Mouse (Mus musculus) myocyte (in vitro differentiated cells): ENCODE data around the gene Wdr83. TPM values are rescaled to one million over a fixed set of nuclear protein-coding genes. Genes with fewer than 3 reads are reported as not detected.

Source experiments
- H3K27me3 ChIP-seq: one replicate; pipeline ENCODE4 v1.6.1; 2011; ENCODE audit not compliant: control insufficient read depth, insufficient read depth, insufficient read length
- H3K36me3 ChIP-seq: one replicate; pipeline ENCODE4 v1.6.1; 2011; ENCODE audit not compliant: control insufficient read depth, insufficient read depth
- H3K4me2 ChIP-seq: one replicate; pipeline ENCODE4 v1.6.1; 2011; ENCODE audit warnings: low read depth, control low read depth
- H3K4me3 ChIP-seq: one replicate; pipeline ENCODE4 v1.5.1; 2011; ENCODE audit warnings: mild to moderate bottlenecking, control low read depth, moderate library complexity
- H3K79me2 ChIP-seq: one replicate; pipeline ENCODE4 v1.6.1; 2011; ENCODE audit not compliant: control insufficient read depth, insufficient read depth
- H3ac ChIP-seq: one replicate; pipeline ENCODE4 v1.6.1; 2011; ENCODE audit not compliant: control insufficient read depth, insufficient read length
- CEBPB ChIP-seq: IDR thresholded peaks from 2 replicates; pipeline ENCODE4 v1.6.1; 2011; ENCODE audit warnings: mild to moderate bottlenecking, moderate library complexity; ENCODE audit not compliant: poor library complexity, insufficient read depth, severe bottlenecking
- E2F4 ChIP-seq: IDR thresholded peaks from one replicate; pipeline ENCODE4 v1.6.1; 2011; ENCODE audit warnings: mild to moderate bottlenecking, control low read depth, moderate library complexity; ENCODE audit not compliant: insufficient read depth
- MAX ChIP-seq: IDR thresholded peaks from one replicate; pipeline ENCODE4 v1.6.1; 2011; ENCODE audit warnings: low read depth, mild to moderate bottlenecking, control low read depth
- MYOD1 ChIP-seq, 3 experiments: IDR thresholded peaks; one replicate each; pipeline ENCODE4 v1.6.1; 2011; ENCODE audit warnings: control low read depth in 2 of 3, low read depth in 2 of 3, mild to moderate bottlenecking in 2 of 3, moderate library complexity in 1 of 3; ENCODE audit not compliant: insufficient read length in 2 of 3, control insufficient read depth in 1 of 3
- MYOG ChIP-seq, 3 experiments: IDR thresholded peaks; one replicate each; pipeline ENCODE4 v1.6.1; 2011; ENCODE audit warnings: control low read depth in 2 of 3, low read depth in 2 of 3, mild to moderate bottlenecking in 2 of 3; ENCODE audit not compliant: insufficient read length in 2 of 3, control insufficient read depth in 1 of 3, insufficient read depth in 1 of 3
- POLR2A ChIP-seq: IDR thresholded peaks from one replicate; pipeline ENCODE4 v1.6.1; 2011; ENCODE audit warnings: low read depth, mild to moderate bottlenecking, control low read depth, moderate library complexity; ENCODE audit not compliant: insufficient read length
- POLR2AphosphoS2 ChIP-seq: IDR thresholded peaks from one replicate; pipeline ENCODE4 v1.6.1; 2011; ENCODE audit warnings: low read depth, control low read depth; ENCODE audit not compliant: insufficient read length
- REST ChIP-seq: IDR thresholded peaks from one replicate; pipeline ENCODE4 v1.6.1; 2011; ENCODE audit warnings: mild to moderate bottlenecking, control low read depth, moderate library complexity; ENCODE audit not compliant: insufficient read depth, insufficient read length
- SRF ChIP-seq: IDR thresholded peaks from one replicate; pipeline ENCODE4 v1.6.1; 2011; ENCODE audit warnings: low read depth; ENCODE audit not compliant: control insufficient read depth, insufficient read length
- TCF12 ChIP-seq: IDR thresholded peaks from one replicate; pipeline ENCODE4 v1.6.1; 2011; ENCODE audit warnings: mild to moderate bottlenecking, control low read depth; ENCODE audit not compliant: poor library complexity, insufficient read depth, severe bottlenecking
- TCF3 ChIP-seq: IDR thresholded peaks from one replicate; pipeline ENCODE4 v1.6.1; 2011; ENCODE audit warnings: low read depth, control low read depth; ENCODE audit not compliant: insufficient read length
- USF1 ChIP-seq: IDR thresholded peaks from one replicate; pipeline ENCODE4 v1.6.1; 2011; ENCODE audit warnings: low read depth, mild to moderate bottlenecking, control low read depth, moderate library complexity
- polyA plus RNA-seq: library from polyadenylated mRNA; unstranded; fragments of >200 nt; fragmentation: generic; extraction: Trizol; gene quantifications from one replicate; pipeline ENCODE4 v1.2.1, GENCODE M21; 2012; ENCODE audit warnings: missing spikeins

Gene Wdr83
- polyA plus RNA-seq, 1 experiment, result 26.8 TPM

GRCm38 (mm10) chr8:85035165-85035727, 45.9 kb downstream of the Wdr83 start:
- Histone ChIP-seq H3K79me2 (peaks cover 41% of the 10 kb centered on the region), H3K36me3 (peaks cover 20% of the 10 kb centered on the region), H3K27me3 (no peaks in the 10 kb centered on the region), H3K4me3 (peak overlapping the region; percentile 95), H3ac (no peak overlapping the region), H3K4me2 (peak overlapping the region; percentile 94)
- TF ChIP-seq CEBPB, result no peak
- TF ChIP-seq USF1, result no peak
- no peak for TF ChIP-seq REST
- no peak for TF ChIP-seq E2F4
- no peak for TF ChIP-seq MYOG (IDR thresholded peaks at IDR 0.05; ENCODE audit: control insufficient read depth in 1 of 3, insufficient read depth in 1 of 3, insufficient read length in 2 of 3, low read depth in 2 of 3)
- TF ChIP-seq MYOD1 (IDR thresholded peaks at IDR 0.05; ENCODE audit: control insufficient read depth in 1 of 3, insufficient read length in 2 of 3, low read depth in 2 of 3), result no peak
- TF ChIP-seq TCF12, result no peak
- TF ChIP-seq SRF, result no peak
- TF ChIP-seq MAX, result no peak
- no peak for TF ChIP-seq TCF3
- no peak for TF ChIP-seq POLR2A
- TF ChIP-seq POLR2AphosphoS2, result no peak

- H3K4me3 ChIP-seq, result no peak overlapping the region
- no peaks in the 10 kb centered on the region for H3K27me3 ChIP-seq
- no peak overlapping the region for H3ac ChIP-seq
- H3K4me2 ChIP-seq, result peak overlapping the region; percentile 94
- peaks cover 25% of the 10 kb centered on the region for H3K36me3 ChIP-seq
- no peak for TF ChIP-seq CEBPB
- peak; percentile 64 for TF ChIP-seq POLR2AphosphoS2
- peaks cover 41% of the 10 kb centered on the region for H3K79me2 ChIP-seq
These were observed 46.3 kb downstream of the Wdr83 start for GRCm38 (mm10) chr8:85034764-85035163.

GRCm38 (mm10) chr8:85033867-85034266, 47.2 kb downstream of the Wdr83 start:
- Histone ChIP-seq H3K36me3 (peaks cover 25% of the 10 kb centered on the region), H3K4me2 (no peak overlapping the region)

GRCm38 (mm10) chr8:85032622-85033311, 48.3 kb downstream of the Wdr83 start:
- Histone ChIP-seq H3K4me3 (no peak overlapping the region), H3K79me2 (peaks cover 41% of the 10 kb centered on the region), H3K27me3 (no peaks in the 10 kb centered on the region), H3K36me3 (peaks cover 25% of the 10 kb centered on the region), H3K4me2 (no peak overlapping the region), H3ac (no peak overlapping the region)
- TF ChIP-seq POLR2A (no peak), MYOG (IDR thresholded peaks at IDR 0.05; ENCODE audit: control insufficient read depth in 1 of 3, insufficient read depth in 1 of 3, insufficient read length in 2 of 3, low read depth in 2 of 3) (no peak), POLR2AphosphoS2 (no peak), CEBPB (no peak), E2F4 (no peak), MAX (no peak), MYOD1 (IDR thresholded peaks at IDR 0.05; ENCODE audit: control insufficient read depth in 1 of 3, insufficient read length in 2 of 3, low read depth in 2 of 3) (no peak), TCF3 (no peak), SRF (no peak), TCF12 (no peak), REST (no peak), USF1 (no peak)

More at GRCm38 (mm10) chr8:85033867-85034266, 47.2 kb downstream of the Wdr83 start:
- H3ac ChIP-seq, result no peak overlapping the region
- H3K4me3 ChIP-seq, result no peak overlapping the region
- H3K27me3 ChIP-seq, result no peaks in the 10 kb centered on the region
- no peak for TF ChIP-seq TCF12
- TF ChIP-seq MAX, result no peak
- TF ChIP-seq E2F4, result no peak
- no peak for TF ChIP-seq REST
- TF ChIP-seq MYOG (IDR thresholded peaks at IDR 0.05; ENCODE audit: control insufficient read depth in 1 of 3, insufficient read depth in 1 of 3, insufficient read length in 2 of 3, low read depth in 2 of 3), result no peak
- no peak for TF ChIP-seq POLR2AphosphoS2
- no peak for TF ChIP-seq TCF3
- TF ChIP-seq MYOD1 (IDR thresholded peaks at IDR 0.05; ENCODE audit: control insufficient read depth in 1 of 3, insufficient read length in 2 of 3, low read depth in 2 of 3), result no peak
- TF ChIP-seq USF1, result no peak
- no peak for TF ChIP-seq SRF
- TF ChIP-seq POLR2A, result no peak
- TF ChIP-seq CEBPB, result no peak
- peaks cover 41% of the 10 kb centered on the region for H3K79me2 ChIP-seq
